Mouse (Mus musculus): Measurements from ENCODE around the gene Ablim1.

DNA sequence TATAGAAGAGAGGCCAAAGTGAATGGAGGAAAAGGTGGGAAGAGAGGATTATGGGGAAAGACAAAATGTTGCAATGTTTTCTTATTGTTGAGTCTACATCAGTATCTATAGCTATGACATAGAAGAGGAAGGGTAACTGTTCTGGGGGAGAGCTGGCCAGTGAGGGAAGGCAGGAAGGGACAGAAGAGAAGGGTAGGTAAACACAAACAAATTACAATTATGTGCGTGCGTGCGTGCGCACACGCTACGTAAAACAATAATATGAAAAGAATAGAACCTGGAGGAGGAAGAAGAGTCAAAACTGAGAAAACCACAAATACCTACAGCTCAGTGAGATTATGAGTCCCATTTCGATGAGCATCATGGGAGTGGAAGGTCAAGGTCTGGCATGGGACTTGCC is 13.6 kb upstream of the Ablim1 start:
- TF ChIP-seq CTCF (IDR thresholded peaks at IDR 0.05; ENCODE audit: insufficient read depth, low read depth, low read length) (no peak), POLR2A (IDR thresholded peaks at IDR 0.05; ENCODE audit: insufficient read depth, low read depth, low read length) (no peak)
